Mouse (Mus musculus) small intestine, adult 2 months (tissue): ENCODE data around the gene Mt3.

ENCODE experiments used
- CTCF ChIP-seq: fragments of 200-500 bp; IDR thresholded peaks from 2 replicates; pipeline ENCODE4 v1.5.1; 2012; ENCODE audit warnings: low read depth, mild to moderate bottlenecking, control low read depth, inconsistent platforms, low read length, moderate library complexity, mixed read lengths; ENCODE audit not compliant: insufficient replicate concordance, insufficient read length; ENCODE audit errors: extremely low read depth
- POLR2A ChIP-seq: fragments of 200-500 bp; IDR thresholded peaks from 2 replicates; pipeline ENCODE4 v1.6.1; 2012; ENCODE audit warnings: low read depth, mild to moderate bottlenecking, control low read depth, inconsistent platforms, low read length, moderate library complexity

GRCm38 (mm10) chr8:94184357-94184843, 32.0 kb downstream of the Mt3 start:
- TF ChIP-seq CTCF (no peak), POLR2A (no peak)
